ENCODE assay signal across 8 mouse cellular contexts in genomic region chr11:78164924-78165760, GRCm38 (mm10). TPM values are rescaled to one million over a fixed set of nuclear protein-coding genes. Genes with fewer than 3 reads are reported as not detected.
DNase-seq lines count a peak whose midpoint lies in the region; ATAC-seq and TF ChIP-seq lines count a peak whose summit lies in the region.

TSS of gene Traf4 (minus strand) at chr11:78165589.

- WGBS in embryonic facial prominence, embryonic 12.5 days: 1% methylated on average over 61 of the region's 78 CpGs
- WGBS in liver, embryonic 14.5 days (ENCODE audit: insufficient replicate concordance): under 1% methylated on average over 78 of the region's 78 CpGs
- under 1% methylated on average over 75 of the region's 78 CpGs for WGBS in stomach, embryonic 16.5 days

- peak; percentile 91 for DNase-seq in adrenal gland, postnatal 14 days
- DNase-seq in heart, adult 9 months (ENCODE audit: low spot score in 2 of 2): peak; percentile 77 to 84
- DNase-seq in kidney, adult 9 months: peak; percentile 80
- peak in 2 of 3 experiments; percentile 68 to 69 for DNase-seq in liver, embryonic 14.5 days (ENCODE audit: low read depth in 3 of 3, low spot score in 3 of 3)
- peak; percentile 88 for DNase-seq in neural tube, embryonic 10.5 days (ENCODE audit: extremely low spot score, low spot score)

- TF ChIP-seq CTCF in C2C12 (IDR thresholded peaks at IDR 0.05; ENCODE audit: control insufficient read depth, insufficient read depth, insufficient read length): peak; percentile 39
- TF ChIP-seq CTCF in liver, embryonic 14.5 days (IDR thresholded peaks at IDR 0.05; ENCODE audit: low read depth): no peak

- no peaks in the 10 kb centered on the region for H3K9me3 ChIP-seq in embryonic facial prominence, embryonic 12.5 days
- no peaks in the 10 kb centered on the region for H3K9me3 ChIP-seq in liver, embryonic 14.5 days (ENCODE audit: control insufficient read depth, low read length)
- H3K9me3 ChIP-seq in stomach, embryonic 16.5 days (replicated peaks; ENCODE audit: control insufficient read depth, low read length): no peaks in the 10 kb centered on the region

- no peak for TF ChIP-seq EP300 in liver, embryonic 14.5 days (IDR thresholded peaks at IDR 0.05; ENCODE audit: low read depth)

- H3K4me3 ChIP-seq in C2C12 (ENCODE audit: insufficient read depth, poor library complexity, severe bottlenecking): peak within 1 kb of the TSS; percentile 94
- H3K4me3 ChIP-seq in embryonic facial prominence, embryonic 12.5 days: peak within 1 kb of the TSS; percentile 99
- peak within 1 kb of the TSS; percentile 85 to 93 for H3K4me3 ChIP-seq in liver, embryonic 14.5 days (ENCODE audit: insufficient read depth in 1 of 2, low read depth in 2 of 2, low read length in 2 of 2)
- peak within 1 kb of the TSS; percentile 100 for H3K4me3 ChIP-seq in stomach, embryonic 16.5 days (replicated peaks; ENCODE audit: low read length)

- H3K4me1 ChIP-seq in embryonic facial prominence, embryonic 12.5 days: peaks cover 28% of the 10 kb centered on the region
- H3K4me1 ChIP-seq in liver, embryonic 14.5 days (replicated peaks; ENCODE audit: control insufficient read depth in 2 of 2, insufficient read depth in 2 of 2, low read length in 1 of 2): peaks cover 45 to 46% of the 10 kb centered on the region in 2 experiments
- H3K4me1 ChIP-seq in stomach, embryonic 16.5 days (ENCODE audit: control insufficient read depth, insufficient read depth, low read length): peaks cover 33% of the 10 kb centered on the region

- peak within 1 kb of the TSS; percentile 100 for H3K27ac ChIP-seq in embryonic facial prominence, embryonic 12.5 days
- H3K27ac ChIP-seq in liver, embryonic 14.5 days: peak within 1 kb of the TSS; percentile 72
- H3K27ac ChIP-seq in stomach, embryonic 16.5 days (ENCODE audit: low read length): peak within 1 kb of the TSS; percentile 99

- peak within 1 kb of the TSS; percentile 99 for H3K9ac ChIP-seq in embryonic facial prominence, embryonic 12.5 days
- peak within 1 kb of the TSS; percentile 95 for H3K9ac ChIP-seq in liver, embryonic 14.5 days (replicated peaks)
- peak within 1 kb of the TSS; percentile 98 for H3K9ac ChIP-seq in stomach, embryonic 16.5 days (ENCODE audit: low read length)

- ATAC-seq in embryonic facial prominence, embryonic 12.5 days (ENCODE audit: insufficient number of reproducible peaks, insufficient read depth, low FRiP score, low TSS enrichment): peak; percentile 56
- ATAC-seq in liver, embryonic 14.5 days (ENCODE audit: insufficient read depth): peak; percentile 80
- ATAC-seq in stomach, embryonic 16.5 days (ENCODE audit: insufficient read depth, low FRiP score): peak; percentile 84

- H3K4me2 ChIP-seq in embryonic facial prominence, embryonic 12.5 days (replicated peaks): peak within 1 kb of the TSS; percentile 76
- peak within 1 kb of the TSS; percentile 98 for H3K4me2 ChIP-seq in liver, embryonic 14.5 days (ENCODE audit: low read depth)
- H3K4me2 ChIP-seq in stomach, embryonic 16.5 days (ENCODE audit: low read depth, low read length): peak within 1 kb of the TSS; percentile 94

- H3K36me3 ChIP-seq in C2C12 (ENCODE audit: control insufficient read depth, insufficient read depth): peaks cover 31% of the 10 kb centered on the region
- H3K36me3 ChIP-seq in embryonic facial prominence, embryonic 12.5 days: peaks cover 28% of the 10 kb centered on the region
- H3K36me3 ChIP-seq in liver, embryonic 14.5 days (replicated peaks; ENCODE audit: control insufficient read depth, insufficient read depth, low read depth): peaks cover 17% of the 10 kb centered on the region
- peaks cover 13% of the 10 kb centered on the region for H3K36me3 ChIP-seq in stomach, embryonic 16.5 days (ENCODE audit: control insufficient read depth, insufficient read depth, low read length)

- no peaks in the 10 kb centered on the region for H3K27me3 ChIP-seq in C2C12 (ENCODE audit: control insufficient read depth, insufficient read depth, insufficient read length)
- no peaks in the 10 kb centered on the region for H3K27me3 ChIP-seq in embryonic facial prominence, embryonic 12.5 days
- no peaks in the 10 kb centered on the region for H3K27me3 ChIP-seq in liver, embryonic 14.5 days (ENCODE audit: control insufficient read depth, insufficient read depth, low read length)
- no peaks in the 10 kb centered on the region for H3K27me3 ChIP-seq in stomach, embryonic 16.5 days (ENCODE audit: control insufficient read depth, insufficient read depth, low read length)

- H3K79me3 ChIP-seq in C2C12 (ENCODE audit: low read depth): peaks cover 38% of the 10 kb centered on the region

- H3ac ChIP-seq in C2C12 (ENCODE audit: control insufficient read depth, insufficient read length, low read depth): peak within 1 kb of the TSS; percentile 94

- peaks cover 47% of the 10 kb centered on the region for H3K79me2 ChIP-seq in C2C12 (ENCODE audit: control insufficient read depth, insufficient read depth)

TF ChIP-seq in C2C12, 6 proteins besides CTCF, POLR2A, EP300 and RAD21:
- TF ChIP-seq MAX (IDR thresholded peaks at IDR 0.05) (peak; percentile 10), MYOD1 (IDR thresholded peaks at IDR 0.05; ENCODE audit: control insufficient read depth, insufficient read length, low read depth) (no peak)

RNA-seq across cellular contexts. Expression of gene Traf4, which starts in this region (rescaled TPM):
- polyA plus RNA-seq in C2C12 (2012; fragmentation: generic; extraction: Trizol): 99.8 TPM
- total RNA-seq in adrenal gland, postnatal 14 days (2021): 47.2 and 50.7 TPM in 2 replicates
- 119 and 122 TPM in 2 replicates for polyA plus RNA-seq in embryonic facial prominence, embryonic 12.5 days (2016; fragmentation: Nextera tagmentation; extraction: Ambion mirVana)
- 35.1 and 39.9 TPM in 2 replicates for polyA plus RNA-seq in liver, embryonic 14.5 days (2012; rRNA removed)
- polyA plus RNA-seq in liver, embryonic 14.5 days (2014; fragmentation: Nextera tagmentation; extraction: Ambion mirVana): 17.1 and 18.0 TPM in 2 replicates
- polyA plus RNA-seq in stomach, embryonic 16.5 days (2015; fragmentation: Nextera tagmentation; extraction: Ambion mirVana): 50.9 and 55.1 TPM in 2 replicates

Comparison
In these comparisons a context has a peak if more than half of its experiments do, and no peak if none do; other contexts are left out.
1. Peak in every context shown above with its lines: DNase-seq, ATAC-seq, H3K4me3 ChIP-seq and H3K27ac ChIP-seq.